Mouse (Mus musculus) MEL-GATA-1-ER (cell line): ENCODE measurements around the gene Msn.
"Not testable (repeated sequence)": the region's sequence is repeated elsewhere in the genome, so short reads cannot be mapped to it uniquely, and the experiment has no call there.

Experiments used
- DNase-seq: peaks from one replicate; pipeline ENCODE4 v3.0.0-alpha.2; 2012; ENCODE audit warnings: low read depth; ENCODE audit errors: extremely low read depth

Msn gene

GRCm38 (mm10) chrX:96139262-96139661 lies 43.4 kb downstream of the Msn start:
- peak; percentile 59 for DNase-seq

- DNase-seq = peak; percentile 91
These were observed 49.2 kb downstream of the Msn start for GRCm38 (mm10) chrX:96144960-96145488.

- no peak for DNase-seq
These were observed 52.4 kb downstream of the Msn start for GRCm38 (mm10) chrX:96148217-96148616.

GRCm38 (mm10) chrX:96153362-96153761 lies 57.5 kb downstream of the Msn start:
- no peak for DNase-seq

- DNase-seq = no peak
These were observed 62.1 kb downstream of the Msn start for GRCm38 (mm10) chrX:96157936-96158335.

GRCm38 (mm10) chrX:96162571-96162970 lies 66.7 kb downstream of the Msn start:
- DNase-seq = no peak

GRCm38 (mm10) chrX:96171645-96172388 lies 76.0 kb downstream of the Msn start:
- no peak for DNase-seq

- peak; percentile 37 for DNase-seq
These were observed 82.6 kb downstream of the Msn start for GRCm38 (mm10) chrX:96178437-96178836.

GRCm38 (mm10) chrX:96184100-96184732 lies 88.4 kb downstream of the Msn start:
- no peak for DNase-seq

- not testable (repeated sequence) for DNase-seq
These were observed 109.3 kb downstream of the Msn start for GRCm38 (mm10) chrX:96205143-96205542.

GRCm38 (mm10) chrX:96206872-96207271 lies 111.0 kb downstream of the Msn start:
- no peak for DNase-seq

- peak; percentile 54 for DNase-seq
These were observed 122.2 kb downstream of the Msn start for GRCm38 (mm10) chrX:96218088-96218487.
